Mouse (Mus musculus): ENCODE data around the gene Msx3. TPM values are rescaled to one million over a fixed set of nuclear protein-coding genes. Genes with fewer than 3 reads are reported as not detected.
A peak's percentile ranks its signal among the peaks of the same experiment; 100 is the strongest.

The Msx3 gene
- polyA plus RNA-seq, 1 experiment = not detected

DNA sequence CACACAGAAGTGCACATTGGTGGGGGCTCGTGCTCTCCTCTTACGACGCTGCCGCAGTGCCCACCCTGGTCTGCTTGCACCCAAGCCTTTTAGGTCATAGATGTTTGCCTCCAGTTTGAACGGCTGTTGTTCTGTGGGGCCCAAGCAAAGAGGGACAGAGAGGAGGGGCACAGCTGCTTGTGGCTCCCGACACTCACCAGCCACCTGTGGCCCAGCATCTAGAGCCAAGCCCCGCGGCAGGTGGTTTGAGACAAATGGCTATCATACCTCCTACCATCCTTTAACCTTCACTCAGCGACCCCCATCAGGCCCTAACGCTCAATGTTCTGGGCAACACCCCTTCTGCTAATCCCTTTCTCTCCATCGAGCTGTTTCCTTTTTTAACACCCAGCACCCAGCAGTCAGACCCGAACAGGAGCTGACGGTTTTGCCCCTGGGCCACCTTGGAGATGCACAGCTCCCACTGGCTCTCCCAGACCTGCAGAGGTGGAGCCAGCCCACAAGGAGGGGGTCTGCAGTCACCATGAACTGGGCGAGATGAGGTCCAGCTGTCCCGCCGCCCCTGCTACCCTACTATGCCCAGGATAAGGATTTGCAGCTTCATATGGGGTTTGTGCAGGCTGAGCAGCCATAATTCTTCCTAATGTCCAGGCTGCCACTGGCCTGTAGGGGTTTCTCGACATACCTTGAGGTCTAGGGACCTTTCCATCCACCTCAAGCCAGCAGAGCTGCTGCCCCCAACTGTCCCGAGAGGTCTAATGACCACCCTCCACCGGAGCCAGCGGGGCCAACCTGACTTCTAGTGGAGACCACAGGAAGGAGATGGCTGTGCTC is 32.7 kb upstream of the Msx3 start:
- Histone ChIP-seq H3K27ac (ENCODE audit: control insufficient read depth, insufficient read depth, low read depth, low read length, poor library complexity) (no peak overlapping the region), H3K4me1 (ENCODE audit: control insufficient read depth, insufficient read depth, low read length) (no peaks in the 10 kb centered on the region), H3K4me3 (replicated peaks; ENCODE audit: control insufficient read depth, low read depth, low read length) (no peak overlapping the region)
- TF ChIP-seq CTCF (IDR thresholded peaks at IDR 0.05; ENCODE audit: control insufficient read depth, insufficient read depth, low read length) (no peak), POLR2A (IDR thresholded peaks at IDR 0.05; ENCODE audit: borderline replicate concordance, control insufficient read depth, low read depth, low read length) (no peak)
- WGBS = 24% methylated on average over 20 of the region's 20 CpGs

DNA sequence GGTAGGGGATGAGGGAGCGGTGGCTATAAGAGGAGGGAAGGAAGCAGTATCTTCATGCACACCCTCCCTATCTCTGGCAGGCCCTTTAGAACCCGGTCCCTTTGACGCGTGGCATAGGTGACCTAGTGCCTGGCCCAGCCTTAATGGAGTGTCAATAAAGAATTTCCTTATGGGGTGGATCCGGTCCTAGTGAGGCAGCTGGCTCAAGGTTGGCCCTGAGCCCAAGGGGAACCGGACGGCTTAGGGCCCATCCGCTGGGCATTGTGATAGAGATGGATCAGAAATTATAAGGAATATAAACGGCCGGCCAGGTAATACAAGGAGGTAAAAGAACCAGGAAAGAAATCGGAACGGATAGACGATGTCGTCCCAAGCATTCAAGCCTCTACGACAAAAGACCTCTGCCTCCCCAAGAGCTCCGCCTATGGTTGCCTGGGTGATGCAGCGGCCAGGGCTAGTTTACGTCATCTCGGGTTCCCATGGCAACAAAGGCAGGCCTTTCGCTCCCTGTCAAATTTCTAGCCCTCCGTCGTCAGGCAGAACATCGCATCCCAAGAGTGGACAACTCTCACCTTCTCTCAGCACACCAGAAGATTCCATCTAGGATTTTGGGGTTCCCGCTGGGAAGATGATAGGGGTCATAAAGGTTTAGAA is 31.7 kb upstream of the Msx3 start:
- WGBS = 5% methylated on average over 24 of the region's 24 CpGs
- Histone ChIP-seq H3K27ac (ENCODE audit: control insufficient read depth, insufficient read depth, low read depth, low read length, poor library complexity) (no peak overlapping the region), H3K4me3 (replicated peaks; ENCODE audit: control insufficient read depth, low read depth, low read length) (no peak overlapping the region), H3K4me1 (ENCODE audit: control insufficient read depth, insufficient read depth, low read length) (no peaks in the 10 kb centered on the region)
- TF ChIP-seq CTCF (IDR thresholded peaks at IDR 0.05; ENCODE audit: control insufficient read depth, insufficient read depth, low read length) = no peak
- TF ChIP-seq POLR2A (IDR thresholded peaks at IDR 0.05; ENCODE audit: borderline replicate concordance, control insufficient read depth, low read depth, low read length) = no peak

DNA sequence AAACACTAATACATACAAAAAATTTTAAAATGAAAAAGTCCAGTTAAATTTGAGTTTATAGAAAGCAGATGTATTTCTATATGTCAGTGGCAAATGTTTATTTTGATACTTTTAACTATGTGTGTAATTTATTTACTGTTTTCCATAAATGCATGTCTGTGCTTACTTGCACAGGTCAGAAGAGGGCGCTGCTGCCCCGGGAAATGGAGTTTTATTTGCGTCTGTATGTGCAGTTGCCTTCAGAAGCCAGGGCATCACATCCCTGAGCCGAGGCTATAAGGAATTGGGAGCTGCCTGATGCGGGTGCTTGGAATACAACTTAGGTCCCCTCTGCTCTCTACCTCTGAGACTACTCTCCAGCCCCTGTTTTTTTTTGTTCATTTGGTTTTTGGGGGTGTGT is 29.8 kb upstream of the Msx3 start:
- H3K4me3 ChIP-seq (replicated peaks; ENCODE audit: control insufficient read depth, low read depth, low read length) = no peak overlapping the region
- TF ChIP-seq POLR2A (IDR thresholded peaks at IDR 0.05; ENCODE audit: borderline replicate concordance, control insufficient read depth, low read depth, low read length) (no peak), CTCF (IDR thresholded peaks at IDR 0.05; ENCODE audit: control insufficient read depth, insufficient read depth, low read length) (peak; percentile 79)
- 6% methylated on average over 5 of the region's 5 CpGs for WGBS
- no peak overlapping the region for H3K27ac ChIP-seq (ENCODE audit: control insufficient read depth, insufficient read depth, low read depth, low read length, poor library complexity)
- H3K4me1 ChIP-seq (ENCODE audit: control insufficient read depth, insufficient read depth, low read length) = no peaks in the 10 kb centered on the region

DNA sequence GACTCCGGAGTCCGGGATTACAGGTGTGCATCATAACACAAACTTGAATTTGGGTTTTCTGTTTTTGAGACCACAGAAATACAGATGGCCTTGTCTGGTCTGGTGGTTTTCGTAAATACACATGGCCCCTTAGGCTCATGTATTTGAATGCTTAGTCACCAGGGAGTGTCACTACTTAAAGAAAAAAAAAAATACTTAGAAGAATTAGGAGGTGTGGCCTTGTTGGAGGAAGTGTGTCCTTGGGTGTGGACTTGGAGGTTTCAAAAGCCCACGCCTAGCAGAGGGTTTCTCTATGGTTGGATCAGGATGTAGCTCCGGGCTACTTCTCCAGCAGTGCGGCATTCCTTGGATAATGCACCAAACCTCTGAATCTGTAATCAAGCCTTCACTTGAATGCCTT is 28.8 kb upstream of the Msx3 start:
- 48% methylated on average over 6 of the region's 6 CpGs for WGBS
- TF ChIP-seq POLR2A (IDR thresholded peaks at IDR 0.05; ENCODE audit: borderline replicate concordance, control insufficient read depth, low read depth, low read length) = no peak
- no peak for TF ChIP-seq CTCF (IDR thresholded peaks at IDR 0.05; ENCODE audit: control insufficient read depth, insufficient read depth, low read length)
- H3K4me1 ChIP-seq (ENCODE audit: control insufficient read depth, insufficient read depth, low read length) = no peaks in the 10 kb centered on the region
- no peak overlapping the region for H3K4me3 ChIP-seq (replicated peaks; ENCODE audit: control insufficient read depth, low read depth, low read length)
- H3K27ac ChIP-seq (ENCODE audit: control insufficient read depth, insufficient read depth, low read depth, low read length, poor library complexity) = no peak overlapping the region

GRCm38 (mm10) chr7:140070042-140070711 is 21.3 kb upstream of the Msx3 start:
- Histone ChIP-seq H3K27ac (ENCODE audit: control insufficient read depth, insufficient read depth, low read depth, low read length, poor library complexity) (no peak overlapping the region; the same call in 1 of the 2 replicates), H3K4me1 (ENCODE audit: control insufficient read depth, insufficient read depth, low read length) (no peaks in the 10 kb centered on the region), H3K4me3 (replicated peaks; ENCODE audit: control insufficient read depth, low read depth, low read length) (no peak overlapping the region)
- 28% methylated on average over 39 of the region's 39 CpGs for WGBS
- TF ChIP-seq CTCF (IDR thresholded peaks at IDR 0.05; ENCODE audit: control insufficient read depth, insufficient read depth, low read length) (no peak), POLR2A (IDR thresholded peaks at IDR 0.05; ENCODE audit: borderline replicate concordance, control insufficient read depth, low read depth, low read length) (peak; percentile 30; the same call in 1 of the 2 replicates)

GRCm38 (mm10) chr7:140067397-140067796 is 18.5 kb upstream of the Msx3 start:
- no peak for TF ChIP-seq POLR2A (IDR thresholded peaks at IDR 0.05; ENCODE audit: borderline replicate concordance, control insufficient read depth, low read depth, low read length)
- TF ChIP-seq CTCF (IDR thresholded peaks at IDR 0.05; ENCODE audit: control insufficient read depth, insufficient read depth, low read length) = no peak
- Histone ChIP-seq H3K27ac (ENCODE audit: control insufficient read depth, insufficient read depth, low read depth, low read length, poor library complexity) (no peak overlapping the region), H3K4me3 (replicated peaks; ENCODE audit: control insufficient read depth, low read depth, low read length) (no peak overlapping the region), H3K4me1 (ENCODE audit: control insufficient read depth, insufficient read depth, low read length) (no peaks in the 10 kb centered on the region)
- 54% methylated on average over 6 of the region's 6 CpGs for WGBS

GRCm38 (mm10) chr7:140063092-140063491 is 14.2 kb upstream of the Msx3 start:
- TF ChIP-seq POLR2A (IDR thresholded peaks at IDR 0.05; ENCODE audit: borderline replicate concordance, control insufficient read depth, low read depth, low read length) (no peak), CTCF (IDR thresholded peaks at IDR 0.05; ENCODE audit: control insufficient read depth, insufficient read depth, low read length) (peak; percentile 75)
- no peaks in the 10 kb centered on the region for H3K4me1 ChIP-seq (ENCODE audit: control insufficient read depth, insufficient read depth, low read length)
- H3K27ac ChIP-seq (ENCODE audit: control insufficient read depth, insufficient read depth, low read depth, low read length, poor library complexity) = no peak overlapping the region
- no peak overlapping the region for H3K4me3 ChIP-seq (replicated peaks; ENCODE audit: control insufficient read depth, low read depth, low read length)
- WGBS = 17% methylated on average over 7 of the region's 7 CpGs

DNA sequence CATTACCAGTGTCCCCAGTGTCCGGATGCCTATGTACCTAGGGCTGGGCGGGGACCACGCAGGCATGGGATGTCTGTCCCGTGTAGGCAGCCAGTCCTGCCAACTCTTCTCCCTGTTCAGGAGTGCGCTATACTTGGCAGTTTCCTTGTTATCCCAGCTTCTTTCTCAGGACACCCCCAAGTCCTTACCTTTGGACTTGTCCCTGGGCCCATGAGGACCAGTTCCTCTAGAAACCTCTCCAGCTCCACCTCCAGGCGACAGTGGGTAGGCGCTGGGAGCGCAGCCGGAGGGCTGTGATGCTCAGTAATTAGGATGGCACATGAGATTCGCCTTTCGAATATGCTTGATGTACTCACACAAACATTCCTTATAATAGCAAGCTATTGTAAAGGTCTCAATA is 13.4 kb upstream of the Msx3 start:
- 20% methylated on average over 11 of the region's 11 CpGs for WGBS
- Histone ChIP-seq H3K4me1 (ENCODE audit: control insufficient read depth, insufficient read depth, low read length) (no peaks in the 10 kb centered on the region), H3K27ac (ENCODE audit: control insufficient read depth, insufficient read depth, low read depth, low read length, poor library complexity) (no peak overlapping the region), H3K4me3 (replicated peaks; ENCODE audit: control insufficient read depth, low read depth, low read length) (no peak overlapping the region)
- TF ChIP-seq POLR2A (IDR thresholded peaks at IDR 0.05; ENCODE audit: borderline replicate concordance, control insufficient read depth, low read depth, low read length) (no peak), CTCF (IDR thresholded peaks at IDR 0.05; ENCODE audit: control insufficient read depth, insufficient read depth, low read length) (peak; percentile 7; the same call in 1 of the 2 replicates)
